Mouse (Mus musculus) intestine, embryonic 15.5 days (tissue): ENCODE measurements around the gene Oas1e. TPM values are rescaled to one million over a fixed set of nuclear protein-coding genes. Genes with fewer than 3 reads are reported as not detected.

Source experiments
- ATAC-seq: fragments of 200-750 bp; cut with Nextera tagmentation; 2 replicates; pipeline ENCODE4 v1.8.0; 2017; ENCODE audit warnings: moderate TSS enrichment, moderate library complexity
- H3K27ac ChIP-seq: fragments of 300-500 bp; sonication (generic); 2 replicates; pipeline ENCODE4 v1.5.1; 2015; ENCODE audit warnings: mild to moderate bottlenecking, inconsistent platforms
- H3K27me3 ChIP-seq: fragments of 300-500 bp; sonication (generic); replicated peaks from 2 replicates; pipeline ENCODE4 v1.6.1; 2015; ENCODE audit warnings: inconsistent platforms
- H3K36me3 ChIP-seq: fragments of 300-500 bp; sonication (generic); 2 replicates; pipeline ENCODE4 v1.6.1; 2015; ENCODE audit warnings: inconsistent platforms
- H3K4me1 ChIP-seq: fragments of 300-500 bp; sonication (generic); replicated peaks from 2 replicates; pipeline ENCODE4 v1.6.1; 2015; ENCODE audit warnings: inconsistent platforms
- H3K4me2 ChIP-seq: fragments of 300-500 bp; sonication (generic); replicated peaks from 2 replicates; pipeline ENCODE4 v1.6.1; 2015; ENCODE audit warnings: mild to moderate bottlenecking, inconsistent platforms
- H3K4me3 ChIP-seq: fragments of 300-500 bp; sonication (generic); replicated peaks from 2 replicates; pipeline ENCODE4 v1.5.1; 2015; ENCODE audit warnings: inconsistent platforms
- H3K9ac ChIP-seq: fragments of 300-500 bp; sonication (generic); 2 replicates; pipeline ENCODE4 v1.6.1; 2015; ENCODE audit warnings: inconsistent platforms
- H3K9me3 ChIP-seq: fragments of 300-500 bp; sonication (generic); 2 replicates; pipeline ENCODE4 v1.6.1; 2016; ENCODE audit warnings: inconsistent platforms
- WGBS: fragments of 180-500 bp; shearing (Covaris S2); methylation state at CpG from one replicate; pipeline ENCODE4 v1.1.7; 2015; 5-methylcytosine and 5-hydroxymethylcytosine counted together
- polyA plus RNA-seq: library from polyadenylated mRNA; unstranded; fragments of >200 nt; fragmentation: Nextera tagmentation; extraction: Ambion mirVana; gene quantifications from 2 replicates; pipeline ENCODE4 v1.2.1, GENCODE M21; 2015

Oas1e gene
- polyA plus RNA-seq, 1 experiment from 2014 or later = not detected

DNA sequence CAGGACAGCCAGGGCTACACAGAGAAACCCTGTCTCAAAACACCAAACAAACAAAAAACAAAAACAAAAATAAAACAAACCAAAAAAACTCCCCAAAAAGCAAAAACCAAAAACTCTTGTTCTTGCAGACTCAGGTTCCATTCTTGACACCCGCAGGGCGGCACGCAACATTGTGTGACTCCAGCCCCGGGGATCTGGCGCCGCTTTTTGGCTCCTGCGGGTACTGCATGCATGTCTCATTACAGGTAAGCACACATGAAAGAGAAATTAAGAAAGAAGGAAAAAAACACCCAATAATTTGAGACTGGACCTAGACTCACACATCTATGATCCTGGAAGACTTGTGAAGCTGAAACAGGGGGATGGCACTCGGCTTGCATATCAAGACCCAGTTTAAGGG is 30.3 kb downstream of the Oas1e start:
- Histone ChIP-seq H3K9me3 (no peaks in the 10 kb centered on the region), H3K4me2 (no peak overlapping the region), H3K4me3 (no peak overlapping the region), H3K9ac (no peak overlapping the region), H3K27me3 (0 out of 2 replicates have a peak, but pooled peaks cover 5% of the 10 kb centered on the region), H3K4me1 (no peaks in the 10 kb centered on the region), H3K36me3 (no peaks in the 10 kb centered on the region), H3K27ac (no peak overlapping the region)
- ATAC-seq = no peak
- WGBS = 76% methylated on average over 8 of the region's 8 CpGs

DNA sequence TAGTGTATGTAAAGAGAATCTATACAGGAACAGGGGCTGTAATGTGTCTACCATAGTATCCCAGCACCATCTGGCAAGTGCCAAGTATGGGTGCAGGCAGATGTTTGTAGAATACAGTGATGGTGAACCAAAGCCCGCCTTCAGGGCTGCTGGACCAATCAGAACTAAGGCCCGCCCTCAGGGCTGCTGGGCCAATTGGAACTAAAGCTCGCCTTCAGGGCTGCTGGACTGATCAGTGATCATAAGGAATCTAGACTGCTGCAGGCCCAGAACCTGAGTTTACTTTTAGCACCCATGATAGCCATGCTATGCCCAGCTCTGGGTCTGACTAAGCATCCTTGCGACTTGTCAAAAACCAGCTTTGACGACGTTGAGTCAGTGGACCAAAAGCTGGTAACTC is 33.4 kb downstream of the Oas1e start:
- WGBS = 23% methylated on average over 6 of the region's 6 CpGs
- ATAC-seq = no peak

DNA sequence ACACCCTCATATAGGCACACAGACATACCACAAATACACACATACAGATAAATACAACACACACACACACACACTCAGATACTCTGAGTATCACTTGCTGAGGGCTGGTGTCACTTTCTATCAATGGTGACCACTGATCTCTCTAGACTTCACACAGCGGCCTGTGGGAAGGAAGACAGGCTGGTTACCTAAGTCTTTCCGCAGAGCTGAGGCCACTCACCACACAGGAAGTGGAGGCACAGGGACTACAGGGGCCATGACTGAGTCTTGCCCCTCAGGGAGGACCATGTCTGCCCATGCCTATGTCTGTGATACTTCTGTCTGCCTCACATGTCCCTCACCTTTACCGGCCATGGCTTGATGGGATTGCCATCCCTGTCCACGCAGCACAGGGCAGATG is 41.1 kb downstream of the Oas1e start:
- Histone ChIP-seq H3K4me1 (no peaks in the 10 kb centered on the region), H3K27me3 (no peaks in the 10 kb centered on the region), H3K4me2 (no peak overlapping the region), H3K36me3 (no peaks in the 10 kb centered on the region), H3K4me3 (no peak overlapping the region), H3K9ac (no peak overlapping the region), H3K27ac (no peak overlapping the region), H3K9me3 (no peaks in the 10 kb centered on the region)
- ATAC-seq = no peak
- WGBS = 81% methylated on average over 4 of the region's 4 CpGs

More for the DNA sequence above, 33.4 kb downstream of the Oas1e start:
- no peak overlapping the region for H3K27ac ChIP-seq
- no peaks in the 10 kb centered on the region for H3K36me3 ChIP-seq
- no peaks in the 10 kb centered on the region for H3K4me1 ChIP-seq
- H3K9ac ChIP-seq = no peak overlapping the region
- H3K9me3 ChIP-seq = no peaks in the 10 kb centered on the region
- no peak overlapping the region for H3K4me3 ChIP-seq
- 0 out of 2 replicates have a peak, but pooled peaks cover 5% of the 10 kb centered on the region for H3K27me3 ChIP-seq
- no peak overlapping the region for H3K4me2 ChIP-seq

DNA sequence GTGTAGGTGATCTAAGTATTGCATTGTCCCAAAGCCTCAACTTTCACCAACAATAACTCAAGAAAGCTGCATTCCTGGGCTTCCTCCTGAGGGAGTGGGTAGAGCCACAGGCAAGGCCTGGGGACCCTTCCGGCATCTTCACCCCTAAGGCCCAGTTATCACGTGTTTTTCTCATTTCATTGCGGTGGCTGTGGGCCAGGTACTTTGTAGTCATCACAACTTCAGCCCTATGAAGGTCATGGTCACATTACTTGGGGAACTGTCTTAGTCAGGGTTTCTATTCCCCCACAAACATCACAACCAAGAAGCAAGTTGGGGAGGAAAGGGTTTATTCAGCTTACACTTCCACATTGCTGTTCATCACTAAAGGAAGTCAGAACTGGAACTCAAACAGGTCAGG is 42.5 kb downstream of the Oas1e start:
- 86% methylated on average over 3 of the region's 3 CpGs for WGBS

DNA sequence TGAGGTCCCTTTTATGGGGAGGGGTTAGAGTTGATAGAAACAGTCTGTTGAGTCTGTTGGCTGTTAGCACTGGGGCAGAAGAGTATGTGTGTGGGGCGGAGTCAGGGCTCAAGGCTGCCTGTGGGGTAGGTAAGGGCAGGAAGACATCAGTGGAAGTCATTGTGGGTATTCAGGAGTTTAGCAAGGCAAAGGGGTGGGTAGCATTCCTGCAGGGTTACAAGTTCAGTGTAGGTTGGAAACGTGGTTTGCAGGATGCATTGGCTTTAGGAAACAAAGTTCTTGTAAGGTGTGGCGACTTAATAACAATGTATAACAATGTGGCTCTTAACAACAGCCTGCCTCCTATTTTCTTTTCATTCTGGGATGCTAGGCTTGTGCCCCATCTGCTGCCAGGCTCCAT is 44.1 kb downstream of the Oas1e start:
- ATAC-seq = no peak
- Histone ChIP-seq H3K4me3 (no peak overlapping the region), H3K27ac (no peak overlapping the region), H3K36me3 (no peaks in the 10 kb centered on the region), H3K4me2 (no peak overlapping the region), H3K9ac (no peak overlapping the region), H3K9me3 (no peaks in the 10 kb centered on the region), H3K4me1 (no peaks in the 10 kb centered on the region), H3K27me3 (no peaks in the 10 kb centered on the region)
- WGBS = 77% methylated on average over 3 of the region's 3 CpGs

More for the DNA sequence above, 42.5 kb downstream of the Oas1e start:
- Histone ChIP-seq H3K4me3 (no peak overlapping the region), H3K27me3 (no peaks in the 10 kb centered on the region), H3K4me1 (no peaks in the 10 kb centered on the region), H3K36me3 (no peaks in the 10 kb centered on the region), H3K9me3 (no peaks in the 10 kb centered on the region), H3K27ac (no peak overlapping the region), H3K4me2 (no peak overlapping the region), H3K9ac (no peak overlapping the region)
- no peak for ATAC-seq

DNA sequence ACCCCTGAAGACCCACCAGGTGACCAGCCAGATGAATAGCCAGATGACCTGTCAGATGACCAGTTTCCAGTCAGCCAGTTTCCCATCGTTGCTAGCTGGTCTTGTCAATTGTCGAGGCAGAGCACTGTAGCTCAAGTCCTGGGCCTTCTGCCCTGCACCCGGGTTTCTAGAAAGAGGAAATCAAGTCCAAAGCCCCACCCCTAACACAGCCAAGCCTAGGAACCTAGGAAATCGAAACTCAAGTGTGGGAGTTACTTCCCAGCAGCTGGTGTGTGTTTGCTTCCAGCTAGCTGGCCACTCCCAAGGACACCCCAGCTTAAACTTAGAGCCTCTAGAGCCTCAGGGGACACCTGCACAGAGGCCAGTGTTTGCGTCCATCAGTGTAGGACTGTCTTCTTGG is 45.6 kb downstream of the Oas1e start, which contains the start of gene Oas2:
Gene Oas2 (minus strand): TSS at position 166 of the 400 bp plus-strand sequence.
- no peak for ATAC-seq
- Histone ChIP-seq H3K9ac (no peak within 1 kb of the TSS), H3K36me3 (no peaks in the 10 kb centered on the region), H3K4me1 (no peaks in the 10 kb centered on the region), H3K4me3 (no peak within 1 kb of the TSS), H3K27ac (no peak within 1 kb of the TSS), H3K9me3 (no peaks in the 10 kb centered on the region), H3K4me2 (no peak within 1 kb of the TSS), H3K27me3 (no peaks in the 10 kb centered on the region)
- whole genome bisulfite sequencing = 52% methylated on average over 5 of the region's 5 CpGs

DNA sequence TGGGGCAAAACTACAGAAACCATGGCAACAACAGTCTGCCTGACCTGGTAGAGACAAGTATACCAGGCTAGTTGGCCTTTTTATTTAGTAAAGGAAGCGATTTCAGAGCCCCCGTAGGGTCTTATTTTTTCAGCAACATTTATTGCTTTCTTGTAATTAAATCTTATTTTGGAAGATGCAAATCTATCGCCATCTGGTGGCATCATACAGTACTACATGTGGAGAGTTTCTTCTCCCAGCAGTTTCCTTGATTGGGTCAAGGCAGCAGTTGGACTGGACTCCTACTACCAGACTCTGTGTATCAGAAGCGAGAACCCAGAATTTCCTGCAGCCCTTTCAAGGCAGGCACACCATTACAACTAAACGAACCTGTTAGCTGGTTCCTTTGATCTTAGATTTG is 48.9 kb downstream of the Oas1e start:
- no peaks in the 10 kb centered on the region for H3K27me3 ChIP-seq
- no peaks in the 10 kb centered on the region for H3K4me1 ChIP-seq
- no peaks in the 10 kb centered on the region for H3K36me3 ChIP-seq
- no peaks in the 10 kb centered on the region for H3K9me3 ChIP-seq
- no peak overlapping the region for H3K9ac ChIP-seq
- no peak for ATAC-seq
- no peak overlapping the region for H3K4me3 ChIP-seq
- 8% methylated on average over 5 of the region's 5 CpGs for WGBS
- no peak overlapping the region for H3K27ac ChIP-seq
- no peak overlapping the region for H3K4me2 ChIP-seq

DNA sequence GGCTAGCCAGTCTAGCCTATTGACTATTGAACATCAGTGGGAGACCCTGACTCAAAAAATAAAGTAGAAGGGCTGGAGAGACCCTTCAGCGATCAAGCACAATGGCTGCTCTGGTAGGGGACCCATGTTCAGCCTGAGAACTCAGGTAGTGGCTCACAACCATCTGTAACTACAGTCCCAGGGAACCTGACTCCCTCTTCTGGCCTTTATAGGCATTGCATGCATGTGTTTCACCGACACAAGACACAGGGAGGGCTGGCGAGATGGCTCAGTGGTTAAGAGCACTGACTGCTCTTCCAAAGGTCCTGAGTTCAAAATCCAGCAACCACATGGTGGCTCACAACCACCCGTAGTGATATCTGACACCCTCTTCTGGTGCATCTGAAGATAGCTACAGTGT is 53.2 kb downstream of the Oas1e start:
- H3K27me3 ChIP-seq = no peaks in the 10 kb centered on the region; the same call in 1 of the 2 replicates
- ATAC-seq = no peak
- no peak overlapping the region for H3K4me2 ChIP-seq
- no peaks in the 10 kb centered on the region for H3K9me3 ChIP-seq
- H3K27ac ChIP-seq = no peak overlapping the region
- no peak overlapping the region for H3K9ac ChIP-seq
- 33% methylated on average over 4 of the region's 4 CpGs for WGBS
- no peaks in the 10 kb centered on the region for H3K36me3 ChIP-seq
- H3K4me1 ChIP-seq = no peaks in the 10 kb centered on the region
- H3K4me3 ChIP-seq = no peak overlapping the region

Other genes starting within 250 kb of the Oas1e start
- 25.3 and 26.8 TPM in 2 replicates for gene Tpcn1, start 206.9 kb downstream of the Oas1e start, polyA plus RNA-seq
- gene Iqcd, start 206.5 kb downstream of the Oas1e start, polyA plus RNA-seq = 0.28 and 0.40 TPM in 2 replicates
- 10.6 and 11.4 TPM in 2 replicates for gene Rita1, start 182.9 kb downstream of the Oas1e start, polyA plus RNA-seq
- gene Ddx54, start 182.8 kb downstream of the Oas1e start, polyA plus RNA-seq = 47.5 and 49.3 TPM in 2 replicates
- gene Cfap73, start 161.3 kb downstream of the Oas1e start, polyA plus RNA-seq = not detected in 2 replicates
- gene Rasal1, start 146.7 kb downstream of the Oas1e start, polyA plus RNA-seq = 0.49 and 1.0 TPM in 2 replicates
- gene Dtx1, start 83.6 kb downstream of the Oas1e start, polyA plus RNA-seq = 4.1 and 4.3 TPM in 2 replicates
- 0.54 and 0.60 TPM in 2 replicates for gene Oas2, start 45.7 kb downstream of the Oas1e start, polyA plus RNA-seq
- gene Oas3, start 17.9 kb downstream of the Oas1e start, polyA plus RNA-seq = 0.20 TPM in 2 replicates
- 0.67 and 0.71 TPM in 2 replicates for gene Oas1c, start 17.0 kb upstream of the Oas1e start, polyA plus RNA-seq
- not detected in 2 replicates for gene Oas1f, start 51.8 kb upstream of the Oas1e start, polyA plus RNA-seq
- not detected in 2 replicates for gene Oas1h, start 65.9 kb upstream of the Oas1e start, polyA plus RNA-seq
- gene Oas1g, start 92.1 kb upstream of the Oas1e start, polyA plus RNA-seq = 2.0 TPM in 2 replicates
- gene Oas1a, start 112.0 kb upstream of the Oas1e start, polyA plus RNA-seq = 6.4 and 9.5 TPM in 2 replicates
- gene Oas1d, start 119.0 kb upstream of the Oas1e start, polyA plus RNA-seq = not detected in 2 replicates
- 0.20 and 0.30 TPM in 2 replicates for gene Rph3a, start 214.6 kb upstream of the Oas1e start, polyA plus RNA-seq